In genomic region chr7:19002848-19003498, GRCm38 (mm10) we compare ENCODE assay signal across 1 mouse cellular context.
TF ChIP-seq lines count a peak whose summit lies in the region.

No protein-coding gene starts in this region.

TF ChIP-seq in MEL, 35 proteins besides CTCF, POLR2A, EP300 and RAD21:
- TF ChIP-seq MEF2A (IDR thresholded peaks at IDR 0.05; ENCODE audit: extremely low read depth, insufficient replicate concordance, low read depth, low read length, poor library complexity, severe bottlenecking) (no peak), POLR2AphosphoS2 (IDR thresholded peaks at IDR 0.05; ENCODE audit: low read length) (no peak), TCF12 (IDR thresholded peaks at IDR 0.05; ENCODE audit: low read depth, low read length) (peak; percentile 11; the same call in 1 of the 2 replicates), RCOR1 (IDR thresholded peaks at IDR 0.05; ENCODE audit: low read depth, low read length) (no peak), SIN3A (IDR thresholded peaks at IDR 0.05; ENCODE audit: low read length) (peak; percentile 92), USF2 (IDR thresholded peaks at IDR 0.05; ENCODE audit: borderline replicate concordance in 1 of 2, insufficient read depth in 1 of 2, low read depth in 1 of 2, low read length in 2 of 2) (no peak), JUND (IDR thresholded peaks at IDR 0.05; ENCODE audit: low read depth, low read length) (no peak), MXI1 (IDR thresholded peaks at IDR 0.05; ENCODE audit: low read depth, low read length) (peak; percentile 31; the same call in 1 of the 2 replicates), MAX (IDR thresholded peaks at IDR 0.05; ENCODE audit: low read length) (0 out of 2 replicates have a peak, but pooled peaks have one; percentile 6), ETS1 (IDR thresholded peaks at IDR 0.05; ENCODE audit: low read depth, low read length) (peak; percentile 55; the same call in 1 of the 2 replicates), TBP (IDR thresholded peaks at IDR 0.05; ENCODE audit: low read depth, low read length) (0 out of 2 replicates have a peak, but pooled peaks have one; percentile 59), KAT2A (conservative IDR thresholded peaks at IDR 0.05; ENCODE audit: low read depth, low read length) (peak; percentile 94), NELFE (IDR thresholded peaks at IDR 0.05; ENCODE audit: low read depth, low read length) (peak; percentile 71; the same call in 1 of the 2 replicates), MAZ (IDR thresholded peaks at IDR 0.05; ENCODE audit: low read depth, low read length) (peak; percentile 93), MYC (IDR thresholded peaks at IDR 0.05; ENCODE audit: low read depth, low read length) (no peak), ELF1 (IDR thresholded peaks at IDR 0.05; ENCODE audit: low read depth, low read length) (peak; percentile 76), TAL1 (IDR thresholded peaks at IDR 0.05; ENCODE audit: low read length) (no peak), UBTF (IDR thresholded peaks at IDR 0.05; ENCODE audit: borderline replicate concordance, insufficient read depth, low read depth, low read length) (no peak), HCFC1 (IDR thresholded peaks at IDR 0.05; ENCODE audit: low read depth, low read length) (peak; percentile 92)
